Mouse (Mus musculus): ENCODE measurements around the gene 9330182L06Rik. TPM values are rescaled to one million over a fixed set of nuclear protein-coding genes. Genes with fewer than 3 reads are reported as not detected.

9330182L06Rik gene
- total and polyA plus RNA-seq, 2 experiments, result 0.20 to 0.46 TPM

GRCm38 (mm10) chr5:9371127-9371526 lies 105.2 kb downstream of the 9330182L06Rik start:
- no peak overlapping the region for H3K27ac ChIP-seq (replicated peaks; ENCODE audit: insufficient read depth, low read depth, low read length)
- H3K79me2 ChIP-seq (ENCODE audit: control insufficient read depth, insufficient read depth, low read length), result no peaks in the 10 kb centered on the region
- no peaks in the 10 kb centered on the region for H3K4me1 ChIP-seq (ENCODE audit: control insufficient read depth, insufficient read depth, low read length)
- 83% methylated on average over 3 of the region's 3 CpGs for WGBS
- no peak overlapping the region for H3K4me3 ChIP-seq (ENCODE audit: insufficient read depth, low read depth, low read length)
- no peak for TF ChIP-seq CTCF (IDR thresholded peaks at IDR 0.05; ENCODE audit: low read depth, low read length)
- TF ChIP-seq POLR2A (IDR thresholded peaks at IDR 0.05; ENCODE audit: extremely low read depth, insufficient read depth, low read length), result no peak
- no peaks in the 10 kb centered on the region for H3K27me3 ChIP-seq (ENCODE audit: control insufficient read depth, insufficient read depth, low read length)
- no peaks in the 10 kb centered on the region for H3K36me3 ChIP-seq (ENCODE audit: control insufficient read depth, insufficient read depth, low read length)
- no peak overlapping the region for H3K9ac ChIP-seq (ENCODE audit: low read depth, low read length)
- no peak for DNase-seq (ENCODE audit: extremely low read depth, low read depth, low spot score)

GRCm38 (mm10) chr5:9373341-9373740 lies 107.4 kb downstream of the 9330182L06Rik start:
- no peak overlapping the region for H3K9ac ChIP-seq (ENCODE audit: low read depth, low read length)
- H3K79me2 ChIP-seq (ENCODE audit: control insufficient read depth, insufficient read depth, low read length), result no peaks in the 10 kb centered on the region
- H3K27me3 ChIP-seq (ENCODE audit: control insufficient read depth, insufficient read depth, low read length), result no peaks in the 10 kb centered on the region
- WGBS, result 84% methylated on average over 4 of the region's 4 CpGs
- TF ChIP-seq CTCF (IDR thresholded peaks at IDR 0.05; ENCODE audit: low read depth, low read length) (no peak), POLR2A (IDR thresholded peaks at IDR 0.05; ENCODE audit: extremely low read depth, insufficient read depth, low read length) (no peak)
- no peak overlapping the region for H3K27ac ChIP-seq (replicated peaks; ENCODE audit: insufficient read depth, low read depth, low read length)
- no peaks in the 10 kb centered on the region for H3K36me3 ChIP-seq (ENCODE audit: control insufficient read depth, insufficient read depth, low read length)
- H3K4me3 ChIP-seq (ENCODE audit: insufficient read depth, low read depth, low read length), result no peak overlapping the region
- no peak for DNase-seq (ENCODE audit: extremely low read depth, low read depth, low spot score)
- H3K4me1 ChIP-seq (ENCODE audit: control insufficient read depth, insufficient read depth, low read length), result no peaks in the 10 kb centered on the region

GRCm38 (mm10) chr5:9389968-9390367 lies 124.0 kb downstream of the 9330182L06Rik start:
- Histone ChIP-seq H3K9ac (ENCODE audit: low read depth, low read length) (no peak overlapping the region), H3K36me3 (ENCODE audit: control insufficient read depth, insufficient read depth, low read length) (no peaks in the 10 kb centered on the region), H3K79me2 (ENCODE audit: control insufficient read depth, insufficient read depth, low read length) (no peaks in the 10 kb centered on the region), H3K4me3 (ENCODE audit: insufficient read depth, low read depth, low read length) (no peak overlapping the region), H3K27ac (replicated peaks; ENCODE audit: insufficient read depth, low read depth, low read length) (no peak overlapping the region), H3K27me3 (ENCODE audit: control insufficient read depth, insufficient read depth, low read length) (no peaks in the 10 kb centered on the region), H3K4me1 (ENCODE audit: control insufficient read depth, insufficient read depth, low read length) (no peaks in the 10 kb centered on the region)
- DNase-seq (ENCODE audit: extremely low read depth, low read depth, low spot score), result no peak
- WGBS, result 77% methylated on average over 7 of the region's 7 CpGs
- TF ChIP-seq CTCF (IDR thresholded peaks at IDR 0.05; ENCODE audit: low read depth, low read length) (no peak), POLR2A (IDR thresholded peaks at IDR 0.05; ENCODE audit: extremely low read depth, insufficient read depth, low read length) (no peak)

- Histone ChIP-seq H3K4me1 (ENCODE audit: control insufficient read depth, insufficient read depth, low read length) (no peaks in the 10 kb centered on the region), H3K79me2 (ENCODE audit: control insufficient read depth, insufficient read depth, low read length) (no peaks in the 10 kb centered on the region), H3K27me3 (ENCODE audit: control insufficient read depth, insufficient read depth, low read length) (no peaks in the 10 kb centered on the region), H3K27ac (replicated peaks; ENCODE audit: insufficient read depth, low read depth, low read length) (no peak overlapping the region), H3K4me3 (ENCODE audit: insufficient read depth, low read depth, low read length) (no peak overlapping the region), H3K9ac (ENCODE audit: low read depth, low read length) (no peak overlapping the region), H3K36me3 (ENCODE audit: control insufficient read depth, insufficient read depth, low read length) (no peaks in the 10 kb centered on the region)
- WGBS, result 52% methylated on average over 1 of the region's 1 CpGs
- DNase-seq (ENCODE audit: extremely low read depth, low read depth, low spot score), result no peak
- TF ChIP-seq CTCF (IDR thresholded peaks at IDR 0.05; ENCODE audit: low read depth, low read length), result no peak
- no peak for TF ChIP-seq POLR2A (IDR thresholded peaks at IDR 0.05; ENCODE audit: extremely low read depth, insufficient read depth, low read length)
These were observed 126.0 kb downstream of the 9330182L06Rik start for GRCm38 (mm10) chr5:9391858-9392393.

GRCm38 (mm10) chr5:9417098-9417497 lies 151.2 kb downstream of the 9330182L06Rik start:
- WGBS, result 88% methylated on average over 7 of the region's 7 CpGs
- TF ChIP-seq POLR2A (IDR thresholded peaks at IDR 0.05; ENCODE audit: extremely low read depth, insufficient read depth, low read length) (no peak), CTCF (IDR thresholded peaks at IDR 0.05; ENCODE audit: low read depth, low read length) (no peak)

GRCm38 (mm10) chr5:9417802-9418201 lies 151.9 kb downstream of the 9330182L06Rik start:
- DNase-seq (ENCODE audit: extremely low read depth, low read depth, low spot score), result no peak
- TF ChIP-seq POLR2A (IDR thresholded peaks at IDR 0.05; ENCODE audit: extremely low read depth, insufficient read depth, low read length) (no peak), CTCF (IDR thresholded peaks at IDR 0.05; ENCODE audit: low read depth, low read length) (no peak)
- H3K27ac ChIP-seq (replicated peaks; ENCODE audit: insufficient read depth, low read depth, low read length), result no peak overlapping the region
- no peaks in the 10 kb centered on the region for H3K4me1 ChIP-seq (ENCODE audit: control insufficient read depth, insufficient read depth, low read length)
- 93% methylated on average over 9 of the region's 9 CpGs for WGBS
- no peak overlapping the region for H3K9ac ChIP-seq (ENCODE audit: low read depth, low read length)
- H3K36me3 ChIP-seq (ENCODE audit: control insufficient read depth, insufficient read depth, low read length), result no peaks in the 10 kb centered on the region
- no peaks in the 10 kb centered on the region for H3K79me2 ChIP-seq (ENCODE audit: control insufficient read depth, insufficient read depth, low read length)
- no peak overlapping the region for H3K4me3 ChIP-seq (ENCODE audit: insufficient read depth, low read depth, low read length)
- H3K27me3 ChIP-seq (ENCODE audit: control insufficient read depth, insufficient read depth, low read length), result no peaks in the 10 kb centered on the region

More at GRCm38 (mm10) chr5:9417098-9417497, 151.2 kb downstream of the 9330182L06Rik start:
- no peaks in the 10 kb centered on the region for H3K27me3 ChIP-seq (ENCODE audit: control insufficient read depth, insufficient read depth, low read length)
- H3K4me3 ChIP-seq (ENCODE audit: insufficient read depth, low read depth, low read length), result no peak overlapping the region
- H3K4me1 ChIP-seq (ENCODE audit: control insufficient read depth, insufficient read depth, low read length), result no peaks in the 10 kb centered on the region
- DNase-seq (ENCODE audit: extremely low read depth, low read depth, low spot score), result no peak
- H3K79me2 ChIP-seq (ENCODE audit: control insufficient read depth, insufficient read depth, low read length), result no peaks in the 10 kb centered on the region
- no peak overlapping the region for H3K9ac ChIP-seq (ENCODE audit: low read depth, low read length)
- no peaks in the 10 kb centered on the region for H3K36me3 ChIP-seq (ENCODE audit: control insufficient read depth, insufficient read depth, low read length)
- no peak overlapping the region for H3K27ac ChIP-seq (replicated peaks; ENCODE audit: insufficient read depth, low read depth, low read length)

Data from liver, adult 2 months (tissue).